Mouse (Mus musculus) layer of hippocampus, postnatal 10 days (tissue): Measurements from ENCODE around the gene Kctd11. TPM values are rescaled to one million over a fixed set of nuclear protein-coding genes. Genes with fewer than 3 reads are reported as not detected.
A peak's percentile ranks its signal among the peaks of the same experiment; 100 is the strongest.

Experiments
- DNase-seq, 2 experiments: peaks; one replicate each; pipeline ENCODE4 v3.0.0; 2021; ENCODE audit warnings: low spot score in 2 of 2
- total RNA-seq, 2 experiments: library from RNA; stranded (reverse); gene quantifications; 2 replicates each; pipeline ENCODE4 v1.2.3; 2021

The Kctd11 gene
- total RNA-seq, 2 experiments from 2014 or later: 0.85 TPM

DNA sequence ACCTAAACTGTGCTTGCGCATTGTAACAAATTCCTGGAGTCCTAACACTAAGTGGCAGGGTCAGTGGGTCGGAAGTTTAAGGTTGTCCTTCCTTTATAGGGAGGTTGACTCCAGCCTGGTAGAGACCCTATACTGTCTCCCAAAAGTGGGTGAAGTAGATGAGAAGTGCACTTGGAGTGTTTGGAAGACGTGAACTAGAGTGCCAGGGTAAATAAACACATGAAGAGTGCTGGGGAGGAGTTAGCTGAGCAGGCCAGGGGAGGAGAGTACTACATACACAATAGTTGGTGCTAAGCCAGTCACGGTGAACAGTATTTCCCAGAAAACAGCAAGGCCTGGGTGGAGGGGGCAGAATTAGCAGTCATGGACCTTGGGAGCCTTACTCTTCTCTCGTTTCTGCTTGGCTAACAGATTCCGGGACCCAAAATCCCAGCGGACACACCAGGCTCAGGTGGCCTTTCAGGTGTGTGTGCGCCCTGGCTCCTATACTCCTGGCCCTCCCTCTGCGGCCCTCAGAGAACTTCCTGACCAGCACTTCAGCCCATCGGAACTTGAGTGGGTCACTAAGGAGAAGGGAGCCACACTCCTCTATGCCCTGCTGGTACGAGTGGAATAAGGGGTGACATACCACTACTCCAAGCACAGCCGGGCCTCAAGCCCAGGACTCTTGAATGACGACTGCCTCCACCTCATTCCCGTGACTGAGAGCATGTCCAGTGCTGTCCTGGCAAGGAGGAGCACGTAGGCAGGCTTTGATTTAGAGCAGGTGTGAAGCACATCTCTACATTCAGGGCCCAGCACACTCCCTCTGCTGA, 31.7 kb upstream of the Kctd11 start:
- no peak for DNase-seq

DNA sequence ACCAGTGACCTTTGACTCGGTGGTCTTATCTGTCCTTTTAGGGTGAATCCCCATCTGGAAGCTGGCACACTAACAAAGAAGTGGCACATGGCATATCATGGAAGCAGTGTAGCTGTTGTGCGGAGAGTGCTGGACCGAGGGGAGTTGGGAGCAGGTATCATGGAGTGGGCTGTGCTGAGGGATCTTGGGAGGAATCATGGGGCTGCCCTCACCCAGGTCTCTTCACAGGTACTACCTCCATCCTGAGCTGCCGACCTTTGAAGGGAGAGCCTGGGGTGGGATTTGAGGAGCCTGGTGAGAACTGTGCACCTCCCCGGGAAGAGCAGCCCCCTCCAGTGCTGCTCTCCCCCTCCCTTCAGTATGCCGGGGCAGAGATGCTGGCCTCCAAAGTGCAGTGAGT, 30.5 kb upstream of the Kctd11 start:
- DNase-seq: no peak

DNA sequence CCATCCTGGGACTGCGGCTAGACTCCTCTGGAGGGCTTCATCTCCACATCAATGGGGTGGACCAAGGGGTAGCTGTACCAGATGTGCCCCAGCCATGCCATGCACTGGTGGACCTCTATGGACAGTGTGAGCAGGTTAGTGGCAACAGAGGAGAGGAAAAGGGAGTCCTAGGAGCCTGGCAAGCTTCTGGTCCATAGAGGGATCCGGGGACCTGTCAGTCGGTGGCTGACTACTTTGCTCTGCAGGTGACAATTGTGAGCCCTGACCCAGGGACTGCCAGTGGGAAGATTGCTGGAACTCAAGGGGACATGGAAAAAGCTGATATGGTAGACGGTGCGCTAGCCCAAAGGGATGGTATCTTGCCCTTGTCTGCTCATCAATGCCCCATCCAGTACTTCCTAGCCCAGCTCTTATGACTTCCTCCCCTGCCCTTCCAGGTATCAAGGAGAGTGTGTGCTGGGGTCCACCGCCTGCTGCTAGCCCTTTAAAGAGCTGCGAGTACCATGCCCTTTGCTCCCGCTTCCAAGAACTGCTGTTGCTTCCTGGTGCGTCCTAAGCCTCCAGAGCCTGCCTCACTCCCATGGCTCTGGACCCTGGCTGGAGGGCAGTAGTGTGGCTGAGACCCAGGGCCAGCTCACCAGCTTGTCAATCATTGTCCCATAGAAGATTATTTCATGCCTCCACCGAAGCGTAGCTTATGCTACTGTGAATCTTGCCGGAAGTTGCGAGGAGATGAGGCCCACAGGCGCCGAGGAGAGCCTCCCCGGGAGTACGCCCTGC, 29.8 kb upstream of the Kctd11 start:
- no peak for DNase-seq

DNA sequence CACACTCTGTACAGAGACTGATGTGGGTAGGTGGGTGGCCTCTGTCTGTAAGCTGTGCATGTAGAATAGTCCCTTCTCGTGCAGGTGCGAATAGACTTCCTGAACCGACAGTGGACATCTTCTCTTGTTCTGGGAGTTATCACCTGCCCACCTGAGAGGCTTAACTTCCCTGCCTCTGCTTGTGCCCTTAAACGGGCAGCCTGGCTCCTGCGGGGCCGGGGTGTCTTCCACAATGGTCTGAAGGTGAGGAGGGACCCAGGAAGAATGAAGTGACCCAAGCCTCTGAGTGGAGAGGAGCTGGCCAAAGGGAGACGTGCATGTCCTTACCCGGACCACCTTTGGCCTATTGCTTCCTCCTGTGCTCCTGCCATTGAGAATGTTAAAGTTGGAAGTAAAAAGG, 29.0 kb upstream of the Kctd11 start:
- DNase-seq: no peak

DNA sequence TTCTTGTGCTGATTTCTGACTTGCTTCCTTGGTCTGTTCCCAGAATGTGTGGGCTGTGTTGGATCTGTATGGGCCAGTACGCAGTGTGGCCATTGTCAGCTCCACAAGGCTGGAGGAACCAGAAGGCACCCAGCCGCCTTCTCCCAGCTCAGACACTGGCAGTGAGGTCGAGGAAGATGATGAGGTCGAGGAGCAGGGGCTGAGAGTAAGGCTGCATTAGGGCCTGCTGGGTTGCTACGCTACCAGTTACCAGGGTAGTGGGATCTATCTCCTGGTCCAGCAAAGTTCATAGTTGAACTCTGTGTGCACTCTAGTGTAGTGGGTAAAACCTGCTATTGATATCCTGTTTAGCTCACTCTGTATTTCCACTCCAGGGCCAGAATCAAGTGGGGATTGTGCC, 28.0 kb upstream of the Kctd11 start:
- DNase-seq: no peak

DNA sequence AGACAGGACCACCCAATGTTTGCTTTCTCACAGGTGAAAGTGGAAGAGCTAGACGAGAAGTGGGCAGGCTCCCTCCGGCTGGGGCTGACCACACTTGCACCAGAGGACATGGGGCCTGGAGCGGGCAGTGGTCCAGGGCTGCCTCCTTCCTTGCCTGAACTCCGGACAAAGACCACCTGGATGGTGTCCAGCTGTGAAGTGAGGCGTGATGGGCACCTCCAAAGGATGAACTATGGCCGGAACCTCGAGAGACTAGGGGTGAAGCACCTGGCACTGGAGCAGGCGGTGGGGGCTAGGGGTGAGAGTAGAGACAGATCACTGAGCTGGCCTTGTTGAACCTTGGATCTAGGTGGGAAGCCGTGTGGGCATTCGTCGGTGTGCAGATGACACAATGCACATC, 27.4 kb upstream of the Kctd11 start:
- no peak for DNase-seq

DNA sequence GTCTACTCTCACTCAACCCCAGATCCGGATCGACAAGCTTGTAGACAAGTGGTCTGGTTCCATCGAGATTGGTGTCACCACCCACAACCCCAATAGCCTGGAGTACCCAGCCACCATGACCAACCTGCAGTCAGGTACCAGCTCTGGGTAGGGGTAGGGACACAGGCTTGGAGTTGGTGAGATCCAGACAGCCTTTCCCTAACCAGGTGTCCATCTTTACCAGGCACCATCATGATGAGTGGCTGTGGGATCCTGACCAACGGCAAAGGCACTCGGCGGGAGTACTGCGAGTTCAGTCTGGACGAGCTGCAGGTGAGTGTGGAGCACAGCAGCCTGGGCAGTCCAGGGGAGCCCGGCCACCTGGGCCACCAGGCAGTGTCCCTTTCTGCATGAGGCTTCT, 23.1 kb upstream of the Kctd11 start:
- no peak for DNase-seq

DNA sequence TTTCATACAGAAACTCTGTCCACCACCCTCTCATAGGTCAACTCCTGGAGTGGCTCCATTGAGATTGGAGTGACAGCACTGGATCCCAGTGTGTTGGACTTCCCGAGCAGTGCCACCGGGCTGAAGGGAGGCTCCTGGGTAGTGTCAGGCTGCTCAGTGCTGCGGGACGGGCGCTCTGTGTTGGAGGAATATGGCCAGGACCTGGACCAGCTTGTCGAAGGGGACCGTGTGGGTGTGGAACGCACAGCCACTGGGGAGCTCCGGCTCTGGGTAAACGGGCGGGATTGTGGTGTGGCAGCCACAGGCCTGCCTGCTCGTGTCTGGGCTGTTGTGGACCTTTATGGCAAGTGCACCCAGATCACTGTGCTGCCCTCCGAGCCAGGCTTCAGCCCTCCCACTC, 21.8 kb upstream of the Kctd11 start:
- DNase-seq: no peak

DNA sequence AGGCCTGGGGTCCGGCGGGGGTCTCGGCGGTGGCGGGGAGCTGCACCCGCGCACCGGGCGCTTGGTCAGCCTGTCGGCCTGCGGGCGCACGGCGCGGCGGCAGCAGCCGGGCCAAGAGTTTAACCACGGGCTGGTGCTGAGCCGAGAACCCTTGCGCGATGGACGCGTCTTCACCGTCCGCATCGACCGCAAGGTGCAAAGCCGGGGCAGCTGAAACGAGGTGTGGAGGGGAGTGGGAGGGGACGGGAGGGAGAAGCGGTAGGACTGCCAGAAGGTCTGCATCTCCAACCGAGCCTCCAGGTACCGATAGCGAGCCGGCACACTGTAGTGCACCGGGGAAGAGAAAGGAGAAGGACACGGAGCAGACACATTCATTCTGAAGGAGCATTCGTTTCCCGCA, 20.8 kb upstream of the Kctd11 start:
- peak in 1 of 2 experiments; percentile 30 for DNase-seq

DNA sequence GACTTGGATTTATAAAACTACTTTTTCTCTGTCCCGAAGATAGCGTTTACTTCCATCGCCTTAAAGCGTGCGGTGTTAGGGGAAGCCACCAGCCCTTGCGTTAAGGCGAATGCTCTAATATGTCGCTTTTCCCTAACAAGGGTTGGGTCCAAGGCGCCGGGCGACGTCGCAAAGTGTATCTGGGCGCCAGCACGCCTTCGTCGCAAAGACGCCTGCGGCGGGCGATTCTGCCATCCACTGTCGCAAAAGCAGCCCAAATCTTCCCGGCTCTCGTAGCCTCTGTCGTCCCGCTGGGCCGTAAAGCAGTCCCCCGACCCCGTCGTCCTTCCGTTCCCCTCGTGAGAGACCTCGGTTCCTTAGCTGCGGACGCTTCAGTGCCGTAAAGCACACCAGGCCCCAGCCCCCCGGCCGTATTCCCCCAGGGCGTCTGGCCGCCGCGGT, 20.2 kb upstream of the Kctd11 start:
- peak; percentile 95 for DNase-seq

DNA sequence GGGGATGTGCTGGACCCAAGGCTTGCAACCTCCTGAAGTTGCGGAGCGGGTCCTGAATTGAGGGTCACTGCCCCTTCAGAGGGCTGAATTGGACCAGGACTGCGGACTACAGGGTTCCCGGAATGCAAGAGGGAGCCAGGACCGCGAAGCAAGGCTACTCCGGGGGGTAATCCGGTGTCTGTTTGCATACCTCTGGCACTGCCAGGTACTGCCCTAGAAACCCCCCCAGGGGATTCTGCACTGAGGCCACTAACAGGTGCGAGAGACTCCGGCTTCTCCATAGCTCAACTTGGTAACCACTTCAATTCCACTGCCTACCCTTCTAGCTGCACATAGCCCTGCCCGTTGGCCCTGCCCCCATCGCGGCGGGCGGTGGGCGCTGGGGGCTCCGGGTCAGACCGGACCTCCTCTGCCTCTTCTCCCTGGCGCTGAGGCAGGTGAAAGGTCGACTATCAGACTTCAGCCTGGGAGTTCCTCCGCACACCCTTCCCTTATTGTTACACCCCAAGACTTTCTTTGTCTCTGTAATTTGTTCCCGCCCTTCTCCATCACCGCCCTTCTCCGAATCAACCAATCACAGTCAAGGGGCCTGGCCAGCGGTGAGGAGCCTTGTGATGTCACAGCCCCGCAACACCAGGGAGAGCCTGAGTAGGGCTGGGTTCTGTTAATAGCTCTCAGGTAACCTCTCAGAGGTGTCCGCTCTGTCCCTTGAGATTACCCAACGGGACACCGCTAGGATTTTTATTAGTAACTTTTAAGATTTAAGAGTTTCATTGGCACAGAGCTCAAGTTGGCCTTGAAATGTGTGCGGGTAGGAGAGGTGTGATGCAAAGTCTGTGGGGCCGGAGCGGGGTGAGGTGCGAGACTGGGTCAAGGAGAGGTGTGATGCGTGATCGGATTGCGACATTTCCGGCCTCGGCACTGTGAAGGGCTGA, 19.5 kb upstream of the Kctd11 start, which contains the start of the genes 2810408A11Rik and Neurl4:
Gene 2810408A11Rik, minus strand, starts transcription at position 517 of the 935 bp plus-strand sequence.
Gene Neurl4, plus strand, starts transcription at position 602 of the 935 bp plus-strand sequence.
- peak; percentile 80 to 86 for DNase-seq

DNA sequence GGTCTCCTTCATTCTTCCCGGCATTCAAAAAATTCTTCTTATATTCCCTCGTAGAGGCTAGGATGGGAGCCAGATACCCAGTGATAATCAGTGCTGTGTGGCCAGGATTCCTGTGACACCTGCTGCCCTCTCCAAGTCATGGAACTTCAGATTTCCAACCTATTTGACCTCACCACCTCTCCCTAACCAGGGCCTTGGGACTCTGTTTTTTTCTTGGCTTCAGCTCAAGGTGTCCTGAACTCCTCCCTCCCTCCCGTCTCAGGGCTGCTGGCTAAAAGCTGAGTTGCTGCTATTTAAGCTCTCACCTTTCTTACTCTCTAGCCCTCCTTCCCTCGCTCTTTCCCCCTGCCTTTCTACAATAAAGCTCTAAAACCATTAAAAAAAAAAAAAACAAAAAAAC, 18.7 kb upstream of the Kctd11 start:
- no peak for DNase-seq

DNA sequence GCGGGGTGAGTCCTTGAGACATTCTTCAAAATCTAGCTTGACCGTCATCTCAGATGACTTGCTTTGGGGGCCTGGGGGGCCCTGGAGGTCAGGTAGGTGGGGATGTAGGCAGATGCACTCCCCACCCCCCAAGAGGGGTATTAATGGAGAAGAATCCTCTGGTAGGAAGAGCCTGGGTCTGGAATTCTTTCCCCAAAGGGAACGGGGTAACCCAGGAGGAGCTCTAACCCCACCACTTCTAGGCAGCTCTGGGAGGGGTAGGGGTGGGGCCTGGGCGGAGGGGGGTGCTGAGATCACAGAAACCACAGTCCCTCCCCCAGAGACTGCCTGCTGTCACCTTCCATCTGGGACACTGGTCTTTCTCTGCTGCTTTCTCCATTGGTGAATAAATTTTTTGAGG, 14.1 kb upstream of the Kctd11 start, which contains the start of gene Acap1:
Gene Acap1, minus strand, starts transcription at position 249 of the 400 bp plus-strand sequence.
- no peak for DNase-seq

DNA sequence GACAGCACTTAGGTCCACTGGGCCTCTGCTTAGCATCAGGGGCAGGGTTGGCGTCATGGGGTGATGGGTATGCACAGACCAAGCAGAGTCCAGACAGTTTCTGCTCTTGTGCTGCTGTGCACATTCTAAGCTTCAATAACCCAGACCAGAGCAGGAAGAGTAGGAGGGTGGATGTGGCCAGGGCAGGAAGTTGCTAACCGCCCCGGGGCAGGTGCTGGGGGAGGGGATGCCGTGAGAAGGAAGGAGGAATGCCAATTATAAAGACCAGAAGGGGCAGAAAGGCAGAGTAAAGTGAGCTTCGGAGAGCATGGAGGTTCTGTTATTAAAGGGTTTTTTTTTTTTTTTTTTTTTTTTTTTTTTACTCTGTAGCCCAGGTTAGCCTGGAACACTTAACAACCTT, 13.5 kb upstream of the Kctd11 start:
- no peak for DNase-seq

DNA sequence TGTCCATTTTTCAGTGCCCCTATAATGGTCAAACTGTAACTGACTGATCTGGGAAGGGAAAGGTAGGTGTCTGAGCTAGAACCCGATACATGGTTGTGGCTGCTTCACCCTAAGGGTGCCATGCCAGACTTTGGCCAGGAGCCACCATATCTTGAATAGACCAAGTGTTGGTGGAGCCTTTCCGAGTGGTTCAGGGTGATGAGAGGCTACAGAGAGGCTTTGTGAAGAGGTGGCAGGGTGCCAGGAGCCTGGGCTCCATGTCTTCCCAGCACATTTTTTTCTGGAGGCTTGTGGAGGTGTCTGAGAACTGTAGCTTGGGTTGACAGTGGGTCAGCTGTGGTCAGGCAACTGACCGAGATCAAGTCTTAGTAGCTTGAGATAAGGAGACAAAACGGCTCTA, 10.3 kb upstream of the Kctd11 start:
- peak; percentile 36 to 62 for DNase-seq

DNA sequence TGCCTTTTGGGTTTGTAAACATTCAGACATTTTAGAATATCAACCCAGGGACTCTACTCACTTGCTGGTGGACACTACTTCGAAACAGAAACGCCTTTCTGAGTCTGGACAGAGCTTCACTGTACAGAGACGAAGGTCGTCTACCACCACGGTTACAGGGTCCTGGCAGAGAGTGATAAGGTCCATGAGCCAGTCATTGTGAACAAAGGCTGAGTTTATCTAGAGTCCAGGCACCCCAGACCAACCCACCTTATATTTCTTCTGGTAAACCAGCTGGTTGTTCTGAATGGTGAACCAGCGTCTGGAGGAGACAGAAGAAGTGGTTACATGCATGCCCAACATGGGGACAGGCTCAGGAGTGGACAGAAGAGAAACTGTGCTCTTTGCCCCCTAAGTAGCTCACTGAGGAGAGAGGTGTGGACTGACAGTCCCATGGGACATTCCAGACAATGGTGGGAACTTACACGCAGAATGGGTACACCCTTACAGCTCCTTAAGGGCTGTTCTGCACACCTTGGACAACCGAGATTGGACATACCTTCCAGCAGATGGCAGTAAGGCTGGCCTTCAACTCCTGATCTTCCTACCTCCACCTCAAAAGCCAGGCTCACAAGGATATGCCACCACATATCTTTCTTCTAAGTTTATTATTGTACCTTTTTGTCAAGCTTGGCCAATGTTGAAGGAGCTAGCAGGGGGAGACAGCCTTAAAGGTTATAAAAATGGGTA, 5.9 kb upstream of the Kctd11 start:
- DNase-seq: no peak

DNA sequence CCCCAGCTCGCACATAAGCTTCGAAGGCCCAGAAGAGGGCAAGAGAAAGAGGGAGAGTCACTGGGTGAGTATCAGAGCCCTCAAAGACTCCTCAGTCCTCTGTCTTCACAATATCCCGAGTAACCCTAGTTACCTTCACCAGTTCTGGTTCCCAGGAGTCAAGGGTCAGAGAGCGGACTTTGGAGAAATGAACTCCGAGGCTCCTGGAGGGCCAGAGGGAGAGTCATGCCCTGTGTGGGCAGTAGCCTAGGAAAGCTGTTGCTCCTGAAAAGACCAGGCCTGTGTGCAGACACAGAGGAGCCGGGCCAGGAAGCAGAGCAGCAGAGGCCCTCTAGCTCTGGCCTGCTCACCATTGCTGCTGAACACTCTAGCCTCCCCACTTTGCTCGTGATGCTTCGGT, 3.5 kb upstream of the Kctd11 start:
- DNase-seq: no peak

DNA sequence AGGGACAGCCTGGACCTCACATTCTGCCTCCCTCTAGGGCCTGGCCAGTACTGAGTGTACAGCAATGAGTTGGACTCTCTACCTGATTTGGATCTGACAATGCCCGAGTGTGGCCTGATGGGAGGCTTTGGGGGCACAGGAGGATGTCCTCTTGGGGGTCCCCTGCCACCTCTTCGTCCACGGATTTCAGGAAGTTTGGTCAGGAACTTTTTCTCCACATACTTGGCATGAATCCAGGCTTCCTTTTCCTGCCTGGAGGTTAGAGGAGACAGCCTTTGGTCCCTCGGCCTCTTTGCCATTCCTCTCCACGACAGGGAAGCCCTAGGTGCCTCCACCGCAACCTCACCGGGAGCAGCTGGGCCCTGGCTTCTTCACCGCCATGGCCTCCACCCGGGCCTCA, 3.0 kb upstream of the Kctd11 start:
- no peak for DNase-seq

DNA sequence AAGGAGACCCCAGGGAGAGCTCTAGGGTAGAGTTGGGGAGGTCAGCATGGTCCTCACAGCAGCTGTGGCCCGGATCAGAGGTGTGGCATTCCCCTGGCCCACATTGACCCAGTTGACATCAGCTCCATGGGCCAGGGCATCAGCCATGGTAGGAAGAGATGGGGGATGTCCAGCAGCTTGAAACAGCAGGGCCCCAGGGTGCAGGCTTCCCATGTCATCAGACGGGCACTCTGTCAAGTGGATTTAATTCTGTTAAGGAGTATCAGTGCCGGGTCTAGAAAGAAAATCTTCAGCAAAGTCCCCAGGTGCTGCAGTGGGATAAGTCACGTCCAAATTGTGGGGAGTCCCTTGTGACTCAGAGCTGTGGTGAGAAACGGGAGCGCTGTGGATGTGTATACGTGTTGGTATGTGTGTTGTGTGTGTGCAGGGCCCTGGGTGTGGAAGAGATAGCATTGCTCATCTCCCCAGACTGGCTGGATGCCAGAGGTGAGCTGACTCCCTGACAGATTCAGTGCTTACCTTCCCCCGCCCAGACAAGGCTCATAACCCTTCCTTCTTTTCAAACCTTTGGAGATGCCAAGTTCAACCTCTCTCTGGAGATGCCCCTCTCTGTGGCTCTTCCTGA, 2.4 kb upstream of the Kctd11 start:
- DNase-seq: no peak

DNA sequence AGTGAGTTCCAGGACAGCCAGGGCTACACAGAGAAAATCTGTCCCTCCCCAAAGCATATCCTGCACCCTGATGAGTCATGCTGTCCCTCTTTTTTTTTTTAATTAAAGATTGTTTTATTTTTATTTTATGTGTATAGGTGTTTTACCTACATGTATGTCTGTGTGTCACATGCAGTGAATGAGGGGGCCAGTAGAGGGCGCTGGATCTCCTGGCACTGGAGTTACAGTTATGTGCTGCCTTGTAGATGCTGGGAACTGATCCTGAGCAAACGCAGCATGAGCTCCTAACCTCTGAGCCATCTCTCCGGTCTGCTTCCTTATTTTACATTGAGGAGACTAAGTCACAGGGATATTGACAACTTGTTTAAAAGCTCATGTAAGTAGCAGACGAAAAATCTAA, 1.9 kb upstream of the Kctd11 start:
- DNase-seq: no peak
